Mouse (Mus musculus): ENCODE results near the gene Atp6v1c2.

GRCm38 (mm10) chr12:17308246-17308645, 20.9 kb downstream of the Atp6v1c2 start:
- TF ChIP-seq CTCF (IDR thresholded peaks at IDR 0.05; ENCODE audit: extremely low read depth, insufficient read length, insufficient replicate concordance, low read depth, low read length) (no peak), POLR2A (IDR thresholded peaks at IDR 0.05; ENCODE audit: low read depth, low read length) (no peak)

Data from small intestine, adult 2 months (tissue).